Mouse (Mus musculus) frontal cortex, adult (tissue): ENCODE results near the gene Arhgef38.

Source experiments
- ATAC-seq: cut with Nextera tagmentation; 2 replicates; pipeline ENCODE4 v1.9.2; 2017; ENCODE audit warnings: mild to moderate bottlenecking, moderate library complexity, mixed read lengths; ENCODE audit not compliant: low TSS enrichment

Arhgef38 gene

GRCm38 (mm10) chr3:133234821-133235295, at the start of gene Arhgef38:
TSS of gene Arhgef38 (minus strand) at chr3:133234949.
- ATAC-seq = no peak

GRCm38 (mm10) chr3:133271887-133272286, 37.1 kb upstream of the Arhgef38 start:
- ATAC-seq = peak; percentile 93

DNA sequence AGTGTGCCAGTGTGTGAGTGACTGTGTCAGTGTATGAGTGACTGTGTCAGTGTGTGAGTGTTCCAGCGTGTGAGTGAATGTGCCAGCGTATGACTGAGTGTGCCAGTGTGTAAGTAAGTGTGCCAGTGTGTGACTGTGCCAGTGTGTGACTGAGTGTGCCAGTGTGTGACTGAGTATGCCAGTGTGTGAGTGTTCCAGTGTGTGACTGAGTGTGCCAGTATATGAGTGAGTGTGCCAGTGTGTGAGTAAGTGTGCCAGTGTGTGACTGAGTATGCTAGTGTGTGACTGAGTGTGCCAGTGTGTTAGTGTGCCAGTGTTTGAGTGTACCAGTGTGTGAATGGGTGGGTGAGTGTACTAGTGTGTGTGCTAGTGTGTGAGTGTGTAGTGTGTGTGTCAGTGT, 24.1 kb upstream of the Arhgef38 start:
- ATAC-seq = no peak

- no peak for ATAC-seq
These were observed 21.1 kb upstream of the Arhgef38 start for GRCm38 (mm10) chr3:133255842-133256241.

DNA sequence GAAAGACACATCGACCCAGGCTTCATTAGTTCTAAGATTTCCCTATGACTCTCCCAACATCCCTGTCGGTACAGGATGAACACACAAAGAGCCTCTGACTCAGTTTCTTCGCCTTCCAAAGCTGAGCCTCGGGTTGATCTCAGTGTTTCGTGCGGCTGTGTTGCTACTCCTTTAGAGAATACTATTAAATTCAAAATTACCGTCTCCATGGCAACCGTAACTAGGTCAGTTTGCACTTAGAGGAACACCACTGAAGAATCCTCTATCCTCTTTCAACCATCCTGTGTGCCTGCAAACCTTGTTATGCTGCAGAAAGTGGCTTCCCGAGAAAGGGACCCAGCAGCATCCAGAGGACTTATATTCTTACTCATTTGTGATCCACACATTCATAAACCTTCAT, 9.3 kb upstream of the Arhgef38 start:
- ATAC-seq = peak; percentile 97

DNA sequence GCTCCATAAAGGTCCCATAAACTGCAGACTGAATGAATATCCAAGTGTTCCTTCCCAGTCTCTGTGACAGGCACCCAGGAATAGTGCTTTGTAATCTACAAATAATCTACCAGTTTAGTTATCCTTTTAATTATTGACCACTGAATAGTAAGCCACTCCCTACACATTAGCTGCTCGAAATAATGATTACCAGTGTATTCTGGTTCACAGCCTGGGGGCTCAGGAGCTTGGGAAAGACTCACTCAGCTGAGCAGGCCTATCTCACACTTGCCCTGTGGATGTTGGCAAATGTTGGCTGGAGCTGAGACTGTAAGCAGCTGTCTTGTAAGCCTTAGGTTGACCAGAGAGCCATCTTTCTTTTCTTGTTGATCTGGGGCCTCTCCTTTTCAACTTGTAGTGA, 7.2 kb upstream of the Arhgef38 start:
- ATAC-seq = no peak

GRCm38 (mm10) chr3:133233993-133234392, 756 bp downstream of the Arhgef38 start:
- ATAC-seq = no peak

DNA sequence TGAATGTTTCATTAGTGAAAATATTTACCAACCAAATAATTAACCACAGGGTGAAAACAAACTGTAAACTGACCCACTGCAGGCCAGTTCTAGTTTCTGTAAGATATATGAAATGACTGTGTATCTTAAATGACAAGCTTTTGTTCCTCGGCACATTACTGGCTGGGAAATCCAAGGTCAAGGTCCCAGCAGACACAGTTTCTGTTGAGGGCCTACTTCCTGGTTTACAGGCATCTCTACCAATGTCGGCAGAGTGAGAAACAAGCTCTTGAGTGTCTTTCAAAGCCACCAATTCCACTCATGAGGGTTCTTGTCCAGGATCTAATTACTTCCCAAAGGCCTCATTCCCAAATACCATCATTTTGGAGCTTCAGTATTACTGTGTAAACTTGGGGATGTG, 4.3 kb downstream of the Arhgef38 start:
- ATAC-seq = no peak

- no peak for ATAC-seq
These were observed 5.2 kb downstream of the Arhgef38 start for GRCm38 (mm10) chr3:133229594-133229993.

DNA sequence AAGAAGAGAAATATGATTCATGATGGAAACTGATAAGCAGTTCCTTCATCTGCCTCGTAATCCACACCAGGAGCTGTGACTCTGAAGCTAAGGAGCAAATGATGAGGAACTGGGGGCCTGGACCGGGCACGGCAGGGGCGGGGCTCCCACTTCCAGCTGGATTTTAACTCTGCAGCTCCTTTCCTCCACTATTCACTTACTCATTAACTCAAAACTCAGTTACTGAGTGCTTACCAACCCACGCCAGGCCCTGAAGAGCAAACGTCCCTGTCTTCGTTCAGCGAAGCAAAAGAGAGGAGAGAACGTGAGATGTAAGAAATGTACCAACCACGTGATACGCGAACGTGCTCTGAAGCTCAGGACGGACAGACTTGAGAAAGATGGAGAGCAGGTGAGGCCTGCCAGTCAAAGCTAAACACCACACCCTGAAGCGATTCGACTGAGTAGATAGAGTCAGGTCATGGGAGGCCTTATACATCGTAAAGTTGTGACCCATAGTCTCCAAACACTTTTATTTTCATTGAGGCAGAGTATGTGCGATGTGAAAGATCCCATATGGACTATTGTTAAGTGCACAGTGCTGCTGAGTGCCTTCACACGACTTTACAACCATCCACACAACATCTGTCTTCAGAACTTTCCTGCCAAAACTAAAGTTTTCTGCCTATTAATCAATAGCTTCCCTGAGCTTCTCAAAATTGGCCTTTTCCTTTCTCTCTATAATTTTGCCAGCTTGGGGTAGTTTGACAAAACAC, 7.3 kb downstream of the Arhgef38 start:
- ATAC-seq = no peak

DNA sequence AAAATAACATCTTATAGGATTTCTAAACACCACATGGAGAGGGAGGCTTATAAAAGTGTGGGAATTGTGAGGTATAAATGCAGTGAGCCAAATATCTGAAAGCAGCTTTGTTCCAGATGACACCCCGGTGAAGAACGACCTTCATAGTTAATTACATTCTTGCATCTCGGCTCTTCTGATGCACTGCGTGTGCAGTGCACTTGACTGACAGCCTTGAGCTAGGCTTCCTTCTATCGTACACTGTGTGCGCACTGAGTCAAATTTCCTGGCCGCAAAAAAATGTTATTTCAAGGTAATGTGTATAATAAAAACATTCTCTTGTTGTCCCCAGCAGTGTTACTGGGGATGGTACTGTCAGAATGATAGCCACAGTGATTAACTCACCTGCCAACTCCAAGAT, 16.2 kb downstream of the Arhgef38 start:
- ATAC-seq = no peak

DNA sequence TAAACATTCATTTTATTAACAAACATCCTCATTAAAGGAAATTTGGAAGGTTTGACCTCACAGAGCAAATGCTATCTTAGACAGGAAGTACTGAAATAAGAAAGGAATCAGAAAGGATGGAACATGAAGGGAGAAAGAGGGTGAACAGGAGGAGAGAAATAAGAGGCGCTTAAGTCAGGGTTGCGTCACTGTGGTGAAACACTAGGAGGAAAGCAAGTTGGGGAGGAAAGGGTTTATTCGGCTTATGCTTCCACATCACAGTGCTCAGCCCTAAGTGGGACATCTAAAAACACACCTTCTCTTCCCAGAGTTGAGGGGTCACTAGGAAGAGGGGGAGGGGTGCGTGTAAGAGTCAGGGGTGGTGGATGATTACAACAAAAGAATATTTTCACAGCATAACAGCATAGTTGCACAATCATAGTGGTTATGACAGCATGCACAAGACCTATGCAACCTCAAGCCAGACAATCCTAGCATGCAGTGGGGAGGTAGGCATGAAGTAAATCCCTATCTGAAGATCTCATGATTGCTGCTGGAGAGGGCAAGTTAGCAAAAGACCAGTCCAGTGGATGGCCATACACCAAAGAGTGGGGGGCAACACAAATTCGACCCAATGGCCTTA, 19.4 kb downstream of the Arhgef38 start:
- ATAC-seq = no peak

- no peak for ATAC-seq
These were observed 21.2 kb downstream of the Arhgef38 start for GRCm38 (mm10) chr3:133213434-133214114.

- ATAC-seq = no peak
These were observed 23.4 kb downstream of the Arhgef38 start for GRCm38 (mm10) chr3:133211324-133211723.

DNA sequence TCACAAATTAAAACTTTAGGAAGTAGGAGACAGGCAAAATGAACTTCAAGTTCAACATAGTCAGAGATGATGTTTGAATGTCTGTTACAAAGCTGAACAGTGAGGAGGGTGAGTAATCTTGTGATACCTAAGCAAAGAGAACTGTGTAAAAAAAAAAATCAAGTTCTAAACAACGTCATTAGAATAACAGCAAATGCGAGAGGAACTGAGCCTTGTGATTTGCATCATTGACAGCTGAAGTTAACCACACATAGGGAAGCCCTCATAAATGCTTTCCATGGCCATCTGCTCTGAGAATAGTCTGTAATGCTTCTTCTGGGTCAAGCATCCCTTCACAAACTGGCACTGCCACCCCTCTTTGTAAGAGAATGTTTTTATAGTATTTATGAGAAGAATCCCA, 31.0 kb downstream of the Arhgef38 start:
- no peak for ATAC-seq

DNA sequence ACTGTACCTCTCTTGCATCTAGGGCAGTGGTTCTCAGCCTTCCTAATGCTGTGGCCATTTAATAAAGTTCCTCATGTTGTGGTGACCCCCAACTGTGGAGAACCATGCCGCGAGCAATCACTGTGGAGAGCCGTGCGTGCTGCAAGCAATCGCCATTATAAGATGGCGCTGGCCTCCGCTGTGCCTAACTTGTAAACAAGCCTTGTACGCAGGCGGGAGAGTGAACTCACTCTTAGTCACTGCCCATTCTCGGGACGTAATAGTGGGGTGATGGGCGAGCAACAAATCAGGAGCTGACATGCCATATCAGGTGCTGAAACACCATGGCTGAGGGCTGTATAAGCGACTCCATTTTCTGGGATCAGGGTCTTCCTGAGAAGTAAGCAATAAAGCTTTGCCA, 32.6 kb downstream of the Arhgef38 start:
- no peak for ATAC-seq

DNA sequence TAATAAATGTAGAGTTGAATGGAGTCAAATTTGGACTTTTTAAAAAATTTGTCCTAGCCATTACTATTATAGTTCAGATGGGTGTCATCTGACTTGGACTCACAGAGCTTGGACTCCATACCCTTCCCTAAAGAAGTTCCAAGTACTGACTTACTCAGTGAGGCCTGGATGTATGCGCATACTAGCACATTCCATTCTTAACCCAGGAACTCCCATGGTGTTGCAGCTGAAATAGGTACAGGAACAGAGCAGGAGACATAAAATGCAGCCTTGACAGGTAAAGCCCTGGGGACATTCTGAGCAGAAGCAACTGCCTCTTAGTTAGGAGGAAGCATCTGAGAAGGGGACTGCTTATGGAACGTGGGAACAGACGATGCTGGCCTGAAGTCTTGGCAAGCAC, 45.8 kb downstream of the Arhgef38 start:
- ATAC-seq = 0 out of 2 replicates have a peak, but pooled peaks have one; percentile 27

DNA sequence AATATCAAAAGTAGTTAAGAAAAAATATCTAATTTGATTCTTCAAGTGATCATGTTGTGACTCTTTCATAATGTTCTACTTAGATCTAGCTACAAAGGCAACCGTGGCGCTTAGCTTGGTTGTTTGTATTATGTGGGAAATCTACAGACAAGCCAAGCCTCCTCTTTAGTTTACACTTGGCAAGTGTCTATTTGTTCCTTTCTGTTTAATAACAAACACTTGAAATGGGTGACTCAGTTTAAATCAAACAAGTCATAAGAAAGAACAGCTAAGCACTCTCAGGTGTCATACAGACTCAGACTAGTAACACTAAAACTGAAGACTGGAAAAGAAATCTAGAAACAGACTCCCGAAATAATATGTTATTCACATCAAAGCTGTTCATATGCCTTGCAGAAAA, 47.2 kb downstream of the Arhgef38 start:
- no peak for ATAC-seq

GRCm38 (mm10) chr3:133176033-133176750, 58.6 kb downstream of the Arhgef38 start:
- ATAC-seq = no peak

- no peak for ATAC-seq
These were observed 62.5 kb downstream of the Arhgef38 start for GRCm38 (mm10) chr3:133172291-133172690.

DNA sequence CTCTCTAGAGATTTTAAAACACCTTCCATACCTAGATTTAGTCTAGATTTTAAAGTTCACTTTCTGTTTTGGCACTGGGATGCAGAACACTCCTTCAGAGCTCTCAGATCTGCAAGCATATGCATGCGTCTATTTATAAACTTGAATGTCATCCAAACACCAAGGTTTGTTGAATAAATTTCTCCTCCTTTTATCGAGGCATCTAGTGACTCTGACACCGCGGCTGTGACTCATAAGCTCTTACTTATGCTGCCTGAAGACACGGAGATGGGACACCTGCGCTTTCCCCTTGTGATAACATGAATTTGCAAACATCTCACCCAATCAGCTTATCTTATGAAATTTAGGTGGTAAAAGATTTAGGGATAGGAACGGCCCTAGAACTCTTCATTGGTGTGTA, 65.0 kb downstream of the Arhgef38 start:
- ATAC-seq = peak; percentile 90

GRCm38 (mm10) chr3:133167550-133167949, 67.2 kb downstream of the Arhgef38 start:
- ATAC-seq = no peak
